Mouse (Mus musculus) lung, adult 2 months (tissue): ENCODE results near the gene Dlg1.

Experiments used
- CTCF ChIP-seq: fragments of 200-500 bp; IDR thresholded peaks from 2 replicates; pipeline ENCODE4 v1.5.1; 2011; ENCODE audit warnings: mild to moderate bottlenecking, low read length, control low read depth; ENCODE audit not compliant: insufficient read depth
- POLR2A ChIP-seq: fragments of 200-500 bp; IDR thresholded peaks from 2 replicates; pipeline ENCODE4 v1.6.1; 2011; ENCODE audit warnings: low read depth, mild to moderate bottlenecking, control low read depth, low read length, borderline replicate concordance; ENCODE audit errors: extremely low read depth

DNA sequence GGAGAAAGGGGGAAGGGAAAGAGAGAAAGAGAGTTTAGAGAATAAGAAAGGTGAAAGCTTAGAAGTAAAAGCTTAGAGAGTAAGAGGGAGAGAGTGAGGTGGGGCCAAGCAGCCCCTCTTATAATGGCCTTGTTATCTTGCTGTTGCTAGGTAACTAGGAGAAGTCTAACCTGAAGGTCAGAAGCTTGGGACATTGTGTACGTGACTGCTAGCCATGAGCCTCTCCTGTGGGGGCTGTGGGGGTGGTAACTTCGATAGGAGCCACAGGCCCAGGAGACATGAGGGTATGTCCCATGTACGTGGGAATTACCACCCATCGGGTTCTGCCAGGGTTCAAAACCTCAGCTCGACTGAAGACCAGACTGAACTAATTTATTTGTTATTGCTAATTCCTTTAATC lies 77.5 kb downstream of the Dlg1 start:
- TF ChIP-seq CTCF (no peak), POLR2A (no peak)
